Mouse (Mus musculus): ENCODE data around the gene Mtmr12. TPM values are rescaled to one million over a fixed set of nuclear protein-coding genes. Genes with fewer than 3 reads are reported as not detected.

The Mtmr12 gene
- polyA plus RNA-seq, 1 experiment, result 18.7 TPM

- Histone ChIP-seq H3K4me1 (ENCODE audit: control insufficient read depth, insufficient read depth, low read length) (no peaks in the 10 kb centered on the region), H3K27me3 (ENCODE audit: control insufficient read depth, insufficient read depth, low read length) (no peaks in the 10 kb centered on the region), H3K4me3 (replicated peaks; ENCODE audit: insufficient read depth, low read depth, low read length) (no peak overlapping the region), H3K27ac (ENCODE audit: insufficient read depth, low read length) (no peak overlapping the region)
- DNase-seq, result no peak
- no peak for TF ChIP-seq POLR2A (IDR thresholded peaks at IDR 0.05; ENCODE audit: borderline replicate concordance, insufficient read depth, low read length)
- no peak for TF ChIP-seq CTCF (IDR thresholded peaks at IDR 0.05; ENCODE audit: borderline replicate concordance, insufficient read depth, low read depth, low read length)
- over 99% methylated on average over 2 of the region's 2 CpGs for WGBS
These were observed 47.3 kb downstream of the Mtmr12 start for GRCm38 (mm10) chr15:12252141-12252489.

- TF ChIP-seq CTCF (IDR thresholded peaks at IDR 0.05; ENCODE audit: borderline replicate concordance, insufficient read depth, low read depth, low read length) (no peak), POLR2A (IDR thresholded peaks at IDR 0.05; ENCODE audit: borderline replicate concordance, insufficient read depth, low read length) (no peak)
- no peak overlapping the region for H3K4me3 ChIP-seq (replicated peaks; ENCODE audit: insufficient read depth, low read depth, low read length)
- H3K4me1 ChIP-seq (ENCODE audit: control insufficient read depth, insufficient read depth, low read length), result no peaks in the 10 kb centered on the region
- no peaks in the 10 kb centered on the region for H3K27me3 ChIP-seq (ENCODE audit: control insufficient read depth, insufficient read depth, low read length)
- no peak overlapping the region for H3K27ac ChIP-seq (ENCODE audit: insufficient read depth, low read length)
- 90% methylated on average over 16 of the region's 16 CpGs for WGBS
- DNase-seq, result no peak
These were observed 53.1 kb downstream of the Mtmr12 start for GRCm38 (mm10) chr15:12257730-12258494.

DNA sequence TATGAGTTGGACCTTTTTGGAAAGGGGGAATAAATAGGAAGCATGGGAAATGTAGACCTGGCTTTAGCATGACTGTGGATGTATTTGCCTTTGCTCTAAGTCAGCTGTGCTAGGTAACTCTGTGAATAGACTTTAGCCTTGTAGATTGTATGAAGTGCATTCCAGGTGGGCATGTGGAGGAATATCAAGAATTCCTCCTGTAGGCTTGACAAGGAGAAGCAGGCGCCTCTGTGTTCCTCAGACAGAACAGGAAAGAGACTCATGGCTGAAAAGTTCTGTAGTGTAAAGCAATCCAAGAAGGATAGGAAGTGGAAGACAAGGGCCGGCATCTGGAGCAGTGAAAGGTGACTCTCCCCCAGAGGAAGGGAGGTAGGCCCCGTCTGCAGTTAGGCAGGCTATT lies 58.2 kb downstream of the Mtmr12 start:
- Histone ChIP-seq H3K27ac (ENCODE audit: insufficient read depth, low read length) (no peak overlapping the region), H3K4me3 (replicated peaks; ENCODE audit: insufficient read depth, low read depth, low read length) (no peak overlapping the region), H3K4me1 (ENCODE audit: control insufficient read depth, insufficient read depth, low read length) (no peaks in the 10 kb centered on the region), H3K27me3 (ENCODE audit: control insufficient read depth, insufficient read depth, low read length) (no peaks in the 10 kb centered on the region)
- DNase-seq, result no peak
- WGBS, result 93% methylated on average over 3 of the region's 3 CpGs
- no peak for TF ChIP-seq CTCF (IDR thresholded peaks at IDR 0.05; ENCODE audit: borderline replicate concordance, insufficient read depth, low read depth, low read length)
- no peak for TF ChIP-seq POLR2A (IDR thresholded peaks at IDR 0.05; ENCODE audit: borderline replicate concordance, insufficient read depth, low read length)

GRCm38 (mm10) chr15:12266460-12266859 lies 61.6 kb downstream of the Mtmr12 start:
- 40% methylated on average over 8 of the region's 8 CpGs for WGBS

GRCm38 (mm10) chr15:12268021-12268420 lies 63.2 kb downstream of the Mtmr12 start:
- no peaks in the 10 kb centered on the region for H3K4me1 ChIP-seq (ENCODE audit: control insufficient read depth, insufficient read depth, low read length)
- H3K4me3 ChIP-seq (replicated peaks; ENCODE audit: insufficient read depth, low read depth, low read length), result no peak overlapping the region
- no peaks in the 10 kb centered on the region for H3K27me3 ChIP-seq (ENCODE audit: control insufficient read depth, insufficient read depth, low read length)
- peak; percentile 59 to 76 for DNase-seq
- TF ChIP-seq CTCF (IDR thresholded peaks at IDR 0.05; ENCODE audit: borderline replicate concordance, insufficient read depth, low read depth, low read length) (peak; percentile 89), POLR2A (IDR thresholded peaks at IDR 0.05; ENCODE audit: borderline replicate concordance, insufficient read depth, low read length) (no peak)
- H3K27ac ChIP-seq (ENCODE audit: insufficient read depth, low read length), result no peak overlapping the region
- 45% methylated on average over 1 of the region's 1 CpGs for WGBS

More at GRCm38 (mm10) chr15:12266460-12266859, 61.6 kb downstream of the Mtmr12 start:
- H3K27ac ChIP-seq (ENCODE audit: insufficient read depth, low read length), result no peak overlapping the region
- no peak for DNase-seq
- TF ChIP-seq CTCF (IDR thresholded peaks at IDR 0.05; ENCODE audit: borderline replicate concordance, insufficient read depth, low read depth, low read length) (no peak), POLR2A (IDR thresholded peaks at IDR 0.05; ENCODE audit: borderline replicate concordance, insufficient read depth, low read length) (no peak)
- no peaks in the 10 kb centered on the region for H3K27me3 ChIP-seq (ENCODE audit: control insufficient read depth, insufficient read depth, low read length)
- H3K4me1 ChIP-seq (ENCODE audit: control insufficient read depth, insufficient read depth, low read length), result no peaks in the 10 kb centered on the region
- H3K4me3 ChIP-seq (replicated peaks; ENCODE audit: insufficient read depth, low read depth, low read length), result no peak overlapping the region

- H3K27ac ChIP-seq (ENCODE audit: insufficient read depth, low read length), result no peak overlapping the region
- DNase-seq, result no peak
- no peaks in the 10 kb centered on the region for H3K4me1 ChIP-seq (ENCODE audit: control insufficient read depth, insufficient read depth, low read length)
- H3K4me3 ChIP-seq (replicated peaks; ENCODE audit: insufficient read depth, low read depth, low read length), result no peak overlapping the region
- WGBS, result 90% methylated on average over 9 of the region's 9 CpGs
- no peaks in the 10 kb centered on the region for H3K27me3 ChIP-seq (ENCODE audit: control insufficient read depth, insufficient read depth, low read length)
- TF ChIP-seq POLR2A (IDR thresholded peaks at IDR 0.05; ENCODE audit: borderline replicate concordance, insufficient read depth, low read length) (no peak), CTCF (IDR thresholded peaks at IDR 0.05; ENCODE audit: borderline replicate concordance, insufficient read depth, low read depth, low read length) (no peak)
These were observed 66.5 kb downstream of the Mtmr12 start for GRCm38 (mm10) chr15:12271340-12271739.

- TF ChIP-seq POLR2A (IDR thresholded peaks at IDR 0.05; ENCODE audit: borderline replicate concordance, insufficient read depth, low read length) (no peak), CTCF (IDR thresholded peaks at IDR 0.05; ENCODE audit: borderline replicate concordance, insufficient read depth, low read depth, low read length) (no peak)
- no peak overlapping the region for H3K4me3 ChIP-seq (replicated peaks; ENCODE audit: insufficient read depth, low read depth, low read length)
- no peaks in the 10 kb centered on the region for H3K27me3 ChIP-seq (ENCODE audit: control insufficient read depth, insufficient read depth, low read length)
- no peak overlapping the region for H3K27ac ChIP-seq (ENCODE audit: insufficient read depth, low read length)
- WGBS, result 75% methylated on average over 12 of the region's 12 CpGs
- no peak for DNase-seq
- no peaks in the 10 kb centered on the region for H3K4me1 ChIP-seq (ENCODE audit: control insufficient read depth, insufficient read depth, low read length)
These were observed 68.7 kb downstream of the Mtmr12 start for GRCm38 (mm10) chr15:12273325-12274052.
